Mouse (Mus musculus) forebrain, embryonic 14.5 days (tissue): ENCODE results near the gene Fbxo11. TPM values are rescaled to one million over a fixed set of nuclear protein-coding genes. Genes with fewer than 3 reads are reported as not detected.

Source experiments
- ATAC-seq: fragments of 200-750 bp; cut with Nextera tagmentation; 2 replicates; pipeline ENCODE4 v1.8.0; 2017; ENCODE audit warnings: mild to moderate bottlenecking, moderate library complexity
- DNase-seq: peaks from one replicate; pipeline ENCODE4 v3.0.0-alpha.2; 2015; ENCODE audit warnings: low spot score
- H3K27ac ChIP-seq: fragments of 300-500 bp; sonication (generic); 2 replicates; pipeline ENCODE4 v1.5.1; 2014; ENCODE audit warnings: low read depth, mild to moderate bottlenecking, control low read depth, low read length, moderate library complexity
- H3K27me3 ChIP-seq: fragments of 300-500 bp; sonication (generic); replicated peaks from 2 replicates; pipeline ENCODE4 v1.6.1; 2014; ENCODE audit warnings: low read length, control low read depth, mixed read lengths; ENCODE audit not compliant: control insufficient read depth, insufficient read depth
- H3K36me3 ChIP-seq: fragments of 300-500 bp; sonication (generic); 2 replicates; pipeline ENCODE4 v1.6.1; 2014; ENCODE audit warnings: low read length, control low read depth; ENCODE audit not compliant: control insufficient read depth, insufficient read depth
- H3K4me1 ChIP-seq: fragments of 300-500 bp; sonication (generic); 2 replicates; pipeline ENCODE4 v1.6.1; 2014; ENCODE audit warnings: antibody characterized with exemption, low read length, control low read depth; ENCODE audit not compliant: control insufficient read depth, insufficient read depth
- H3K4me2 ChIP-seq: fragments of 300-500 bp; sonication (generic); 2 replicates; pipeline ENCODE4 v1.6.1; 2014; ENCODE audit warnings: mild to moderate bottlenecking, control low read depth, low read length
- H3K4me3 ChIP-seq: fragments of 300-500 bp; sonication (generic); 2 replicates; pipeline ENCODE4 v1.5.1; 2014; ENCODE audit warnings: low read depth, low read length, control low read depth
- H3K9ac ChIP-seq: fragments of 300-500 bp; sonication (generic); 2 replicates; pipeline ENCODE4 v1.6.1; 2014; ENCODE audit warnings: mild to moderate bottlenecking, low read length, control low read depth, moderate library complexity
- H3K9me3 ChIP-seq: fragments of 300-500 bp; sonication (generic); replicated peaks from 2 replicates; pipeline ENCODE4 v1.6.1; 2016; ENCODE audit warnings: low read length, control low read depth, mixed read lengths; ENCODE audit not compliant: control insufficient read depth
- WGBS: fragments of 180-500 bp; shearing (Covaris S2); extraction: QIAGEN DNeasy Blood & Tissue Kit; methylation state at CpG from one replicate; pipeline ENCODE4 v1.1.7; 2014; 5-methylcytosine and 5-hydroxymethylcytosine counted together
- polyA plus RNA-seq: library from polyadenylated mRNA; unstranded; fragments of >200 nt; fragmentation: Nextera tagmentation; extraction: Ambion mirVana; gene quantifications from 2 replicates; pipeline ENCODE4 v1.2.1, GENCODE M21; 2014

The Fbxo11 gene
- polyA plus RNA-seq, 1 experiment from 2014 or later = 39.6 TPM

DNA sequence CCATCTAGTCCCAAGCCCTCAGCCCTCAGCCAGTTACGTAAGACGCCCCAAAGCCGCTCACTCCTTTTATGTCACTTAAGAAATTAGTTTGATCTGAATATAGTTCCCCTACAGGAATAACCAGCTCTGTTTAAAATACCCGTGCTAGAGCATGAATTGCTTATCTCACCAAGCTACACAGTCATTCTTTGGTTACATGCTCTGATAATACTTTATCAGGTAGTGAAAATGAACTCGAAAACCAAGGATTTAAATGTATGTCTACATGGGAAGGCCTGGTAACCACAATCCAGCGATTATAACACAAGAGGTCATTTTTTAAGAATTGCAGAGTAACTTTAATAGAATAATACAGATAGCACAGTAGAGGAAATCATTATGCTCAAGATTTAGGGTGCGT, 7.0 kb upstream of the Fbxo11 start:
- Histone ChIP-seq H3K4me1 (no peaks in the 10 kb centered on the region), H3K36me3 (no peaks in the 10 kb centered on the region), H3K9me3 (no peaks in the 10 kb centered on the region), H3K27me3 (no peaks in the 10 kb centered on the region), H3K4me3 (no peak overlapping the region), H3K4me2 (no peak overlapping the region), H3K27ac (no peak overlapping the region), H3K9ac (no peak overlapping the region)
- DNase-seq (no peak), ATAC-seq (no peak)
- 93% methylated on average over 7 of the region's 7 CpGs for WGBS

DNA sequence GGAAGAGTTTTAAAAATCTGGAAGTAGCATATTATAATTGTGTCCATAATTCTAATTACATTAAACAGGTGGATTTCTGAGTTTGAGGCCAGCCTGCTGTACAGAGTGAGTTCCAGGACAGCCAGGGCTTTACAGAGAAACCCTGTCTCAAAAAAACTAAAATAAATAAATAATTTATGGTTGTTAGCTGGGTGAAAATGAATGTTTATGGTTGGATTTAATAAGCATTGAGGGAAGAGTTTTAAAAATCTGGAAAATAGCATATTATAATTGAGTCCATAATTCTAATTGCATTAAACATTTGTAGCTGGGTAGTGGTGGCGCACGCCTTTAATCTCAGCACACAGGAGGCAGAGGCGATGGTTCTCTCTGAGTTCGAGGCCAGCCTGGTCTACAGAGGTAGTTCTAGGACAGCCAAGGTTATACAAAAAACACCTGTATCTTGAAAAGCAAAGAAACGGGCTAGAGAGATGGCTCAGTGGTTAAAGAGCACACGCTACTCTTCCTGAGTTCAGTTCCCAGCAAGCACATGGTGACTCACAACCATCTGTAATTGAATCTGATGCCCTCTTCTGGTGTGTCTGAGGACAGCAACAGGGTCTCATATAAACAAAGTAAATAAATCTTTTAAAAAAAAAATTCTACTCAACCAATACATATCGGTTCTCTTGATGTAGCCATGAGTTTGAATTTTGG, 3.1 kb upstream of the Fbxo11 start:
- Histone ChIP-seq H3K27me3 (no peaks in the 10 kb centered on the region), H3K9ac (no peak overlapping the region), H3K9me3 (no peaks in the 10 kb centered on the region), H3K4me3 (no peak overlapping the region), H3K27ac (no peak overlapping the region), H3K36me3 (no peaks in the 10 kb centered on the region), H3K4me1 (no peaks in the 10 kb centered on the region), H3K4me2 (no peak overlapping the region)
- 95% methylated on average over 7 of the region's 7 CpGs for WGBS
- DNase-seq (no peak), ATAC-seq (no peak)

DNA sequence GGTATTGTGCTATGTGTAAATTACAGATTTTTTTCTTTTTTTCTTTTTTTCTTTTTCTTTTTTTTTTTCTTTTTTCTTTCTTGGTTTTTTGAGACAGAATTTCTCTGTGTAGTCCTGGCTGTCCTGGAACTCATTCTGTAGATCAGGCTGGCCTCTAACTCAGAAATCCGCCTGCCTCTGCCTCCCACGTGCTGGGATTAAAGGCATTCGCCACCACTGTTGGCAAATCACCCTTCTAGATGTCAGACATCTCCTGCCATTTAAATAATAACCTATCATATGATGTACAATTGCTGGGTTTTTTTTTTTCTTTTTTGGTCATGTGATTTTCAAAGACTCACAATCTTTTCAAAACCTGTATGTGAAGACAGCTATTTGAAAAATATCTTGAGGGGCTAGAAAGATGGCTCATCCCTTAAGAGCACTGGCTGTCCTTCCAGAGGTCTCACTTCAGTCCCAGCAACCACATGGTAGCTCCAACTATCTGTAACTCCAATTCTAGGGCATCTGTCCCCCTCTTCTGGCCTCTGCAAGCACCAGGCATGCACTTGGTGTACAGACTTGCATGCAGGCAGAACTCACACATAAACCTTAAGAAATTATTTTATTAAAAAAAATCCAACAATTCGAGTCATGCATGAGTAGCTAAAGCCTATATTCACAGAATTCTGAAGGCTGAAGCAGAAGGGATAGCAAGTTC, 2.3 kb upstream of the Fbxo11 start:
- ATAC-seq = no peak
- Histone ChIP-seq H3K9ac (no peak overlapping the region), H3K4me3 (peak overlapping the region; percentile 99; the same call in 1 of the 2 replicates), H3K4me2 (peak overlapping the region; percentile 53), H3K9me3 (no peaks in the 10 kb centered on the region), H3K27me3 (no peaks in the 10 kb centered on the region), H3K36me3 (no peaks in the 10 kb centered on the region), H3K4me1 (0 out of 2 replicates have a peak, but pooled peaks cover 2% of the 10 kb centered on the region), H3K27ac (peak overlapping the region; percentile 100; the same call in 1 of the 2 replicates)
- 80% methylated on average over 4 of the region's 4 CpGs for WGBS
- DNase-seq = no peak

DNA sequence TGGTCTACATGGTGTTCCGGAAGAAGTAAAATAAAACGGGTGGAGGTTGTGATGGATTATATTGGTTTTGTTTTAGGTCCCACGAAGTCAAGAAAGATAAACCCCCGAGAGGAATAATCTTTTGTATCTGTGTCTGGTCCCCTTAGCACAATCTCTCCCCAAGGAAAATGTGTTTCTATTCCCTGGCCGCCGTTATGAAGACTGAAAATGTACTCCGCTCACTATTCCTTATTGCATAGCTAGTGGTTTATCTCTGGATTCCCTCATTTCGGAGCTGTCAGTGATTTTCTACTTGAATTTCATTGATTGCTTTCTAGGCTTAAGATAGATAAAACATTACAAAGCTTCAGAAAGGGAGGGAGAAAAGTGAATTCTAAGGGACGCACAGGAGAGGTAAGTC, 1.7 kb upstream of the Fbxo11 start:
- H3K9me3 ChIP-seq = no peaks in the 10 kb centered on the region
- H3K9ac ChIP-seq = peak overlapping the region; percentile 99
- no peaks in the 10 kb centered on the region for H3K36me3 ChIP-seq
- H3K4me2 ChIP-seq = peak overlapping the region; percentile 53
- H3K27me3 ChIP-seq = no peaks in the 10 kb centered on the region
- 0 out of 2 replicates have a peak, but pooled peaks cover 2% of the 10 kb centered on the region for H3K4me1 ChIP-seq
- ATAC-seq (no peak), DNase-seq (peak; percentile 11)
- H3K27ac ChIP-seq = peak overlapping the region; percentile 100
- 13% methylated on average over 9 of the region's 9 CpGs for WGBS
- H3K4me3 ChIP-seq = peak overlapping the region; percentile 99

DNA sequence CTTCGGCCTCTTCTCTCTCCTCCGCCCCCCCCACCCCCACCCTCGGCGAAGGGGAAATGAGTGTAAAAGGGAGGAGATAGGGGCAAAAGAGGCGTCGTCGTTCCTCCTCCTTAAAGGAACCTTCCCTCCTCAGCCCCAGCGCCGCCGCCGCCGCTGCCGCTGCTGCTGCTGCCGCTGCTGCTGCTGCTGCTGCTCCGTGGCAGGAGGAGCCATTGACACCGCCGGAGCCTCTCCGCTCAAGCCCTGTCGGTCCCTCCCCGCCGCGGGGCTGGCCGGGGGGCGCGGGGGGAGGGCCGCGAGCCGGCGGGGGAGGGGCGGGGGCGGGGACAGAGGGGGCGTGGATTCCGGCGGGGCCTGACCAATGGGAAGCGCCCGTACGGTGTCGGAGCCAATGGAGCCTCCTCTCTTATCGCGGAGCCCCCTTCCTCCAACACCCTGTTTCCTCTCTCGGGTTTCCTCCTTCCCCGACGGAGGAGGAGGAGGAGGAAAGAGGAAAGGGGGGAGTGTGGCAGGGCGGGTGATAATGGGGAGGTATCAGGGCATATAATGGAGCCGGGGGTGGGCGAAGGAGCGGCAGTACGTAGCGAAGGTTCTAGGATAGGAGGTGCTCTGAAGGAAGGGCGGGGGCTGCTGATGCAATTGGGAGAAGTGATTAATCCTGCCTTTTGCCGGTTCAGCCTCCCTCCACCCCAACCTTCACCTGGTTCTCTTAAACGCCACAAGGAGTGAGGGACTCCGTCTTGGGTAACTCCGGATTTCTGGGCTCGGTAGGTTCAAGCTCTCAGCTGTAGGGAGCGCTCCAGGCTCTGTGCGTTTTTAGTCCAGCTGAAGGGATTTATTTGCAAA, 933 bp upstream of the Fbxo11 start:
- DNase-seq = peak; percentile 98
- Histone ChIP-seq H3K4me2 (peak overlapping the region; percentile 53), H3K9ac (peak overlapping the region; percentile 99), H3K27ac (peak overlapping the region; percentile 100), H3K4me1 (peaks cover 4% of the 10 kb centered on the region; the same call in 1 of the 2 replicates), H3K36me3 (no peaks in the 10 kb centered on the region), H3K9me3 (no peaks in the 10 kb centered on the region), H3K4me3 (peak overlapping the region; percentile 99), H3K27me3 (no peaks in the 10 kb centered on the region)
- ATAC-seq = peak; percentile 97
- under 1% methylated on average over 34 of the region's 57 CpGs for WGBS

DNA sequence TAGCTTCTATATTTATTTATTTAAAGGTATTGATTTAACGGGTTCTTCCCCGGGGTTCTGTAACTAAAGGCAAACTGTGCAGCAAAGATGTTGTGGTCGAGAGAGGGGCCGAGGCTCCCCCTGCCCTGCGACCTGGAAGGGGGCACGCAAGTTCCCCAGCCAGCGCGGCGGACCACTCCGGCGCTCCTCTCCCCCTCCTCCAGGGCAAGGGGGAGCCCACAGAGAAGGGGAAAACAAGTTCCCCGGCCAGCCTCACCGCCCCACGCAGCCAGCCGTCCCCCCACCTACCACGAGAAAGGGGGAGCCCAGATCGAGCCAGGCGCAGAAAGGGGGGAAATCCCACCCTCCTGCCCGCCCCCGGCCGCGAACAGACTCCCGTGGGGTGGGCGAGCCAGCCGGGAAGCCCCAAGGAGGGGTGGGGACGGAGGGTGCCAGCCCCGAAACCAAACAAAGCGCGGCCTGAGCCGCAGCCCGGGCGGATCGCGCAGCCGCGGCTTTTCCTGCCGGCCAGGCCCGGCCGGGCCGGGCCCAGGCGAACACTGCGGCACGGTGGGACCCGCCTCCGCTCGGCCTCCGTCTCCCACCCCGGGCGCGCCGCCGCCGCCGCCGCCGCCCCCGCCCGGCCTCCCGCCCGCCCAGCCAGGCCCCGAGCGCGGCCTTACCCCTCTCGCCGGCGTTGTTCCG, 602 bp downstream of the Fbxo11 start:
- H3K9me3 ChIP-seq = no peaks in the 10 kb centered on the region
- peak overlapping the region; percentile 99 for H3K9ac ChIP-seq
- under 1% methylated on average over 34 of the region's 67 CpGs for WGBS
- H3K4me2 ChIP-seq = peak overlapping the region; percentile 70
- H3K27ac ChIP-seq = peak overlapping the region; percentile 100
- ATAC-seq (peak; percentile 11), DNase-seq (peak; percentile 61)
- H3K27me3 ChIP-seq = no peaks in the 10 kb centered on the region
- peaks cover 6% of the 10 kb centered on the region; the same call in 1 of the 2 replicates for H3K4me1 ChIP-seq
- peak overlapping the region; percentile 99 for H3K4me3 ChIP-seq
- H3K36me3 ChIP-seq = no peaks in the 10 kb centered on the region

DNA sequence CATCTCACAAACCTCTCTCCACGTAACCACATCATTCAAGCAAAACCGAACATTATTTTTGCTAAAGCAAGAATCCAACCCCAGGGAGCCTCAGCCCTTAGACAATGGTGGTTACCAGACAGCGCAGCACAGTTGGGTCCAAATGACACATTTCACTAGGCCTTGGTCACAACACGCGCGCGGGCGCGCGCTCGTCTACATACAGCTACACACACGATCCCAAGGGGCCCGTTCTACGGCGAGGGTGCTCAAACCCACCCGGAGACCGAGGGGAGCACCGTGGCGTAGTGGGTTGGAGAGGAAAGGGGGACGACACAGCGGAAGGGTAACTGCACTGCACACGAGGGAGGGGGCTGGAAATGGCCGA, 1.1 kb downstream of the Fbxo11 start:
- H3K4me3 ChIP-seq = peak overlapping the region; percentile 99
- peaks cover 6% of the 10 kb centered on the region; the same call in 1 of the 2 replicates for H3K4me1 ChIP-seq
- DNase-seq (peak; percentile 80), ATAC-seq (peak; percentile 7)
- no peaks in the 10 kb centered on the region for H3K9me3 ChIP-seq
- H3K27ac ChIP-seq = peak overlapping the region; percentile 100
- no peaks in the 10 kb centered on the region for H3K36me3 ChIP-seq
- H3K4me2 ChIP-seq = peak overlapping the region; percentile 70
- H3K27me3 ChIP-seq = no peaks in the 10 kb centered on the region
- peak overlapping the region; percentile 99 for H3K9ac ChIP-seq
- WGBS = under 1% methylated on average over 23 of the region's 23 CpGs

DNA sequence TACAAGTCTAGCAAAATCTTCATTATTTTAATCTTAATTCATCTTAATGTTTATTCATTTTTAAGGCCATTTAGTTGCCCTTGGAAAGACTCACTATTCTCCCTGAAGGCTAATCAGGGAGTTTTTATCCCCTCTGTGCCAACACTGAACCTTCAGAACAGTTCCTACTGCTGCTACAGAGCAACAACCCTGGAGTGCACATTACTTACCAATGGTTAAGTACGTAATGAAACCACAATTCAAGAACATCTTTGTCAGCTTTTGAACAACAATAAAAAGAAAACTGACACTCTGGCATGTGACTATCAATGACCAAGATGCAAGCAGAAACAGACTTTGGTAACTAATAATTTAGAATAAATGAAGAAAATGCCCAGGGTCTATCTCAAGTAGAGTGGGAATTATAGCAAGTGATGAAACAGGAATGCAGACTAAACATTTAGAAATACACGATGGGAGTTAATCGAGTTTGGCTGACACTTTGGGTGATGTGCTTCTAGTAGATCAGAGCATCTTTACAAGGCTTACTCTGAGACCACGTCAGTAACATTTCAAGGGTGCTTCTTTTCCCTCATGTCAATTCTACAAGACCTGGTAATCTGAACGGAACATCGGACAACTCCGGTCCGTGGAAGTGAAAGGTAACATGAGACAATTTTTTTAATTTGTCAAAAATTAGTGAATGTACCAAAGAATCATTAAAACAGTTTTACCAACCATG, 2.1 kb downstream of the Fbxo11 start:
- DNase-seq (peak; percentile 13), ATAC-seq (no peak)
- Histone ChIP-seq H3K36me3 (no peaks in the 10 kb centered on the region), H3K27ac (no peak overlapping the region), H3K9me3 (no peaks in the 10 kb centered on the region), H3K4me2 (peak overlapping the region; percentile 70), H3K4me1 (peaks cover 6% of the 10 kb centered on the region; the same call in 1 of the 2 replicates), H3K27me3 (no peaks in the 10 kb centered on the region), H3K4me3 (peak overlapping the region; percentile 99), H3K9ac (peak overlapping the region; percentile 99)
- WGBS = 28% methylated on average over 8 of the region's 8 CpGs
